Mouse (Mus musculus) lung, postnatal 4 days (tissue): Measurements from ENCODE around the gene Plekhg6.

Experiments used
- DNase-seq, 2 experiments: peaks; one replicate each; pipeline ENCODE4 v3.0.0; 2021

Gene Plekhg6

GRCm38 (mm10) chr6:125385066-125385974, 4.7 kb upstream of the Plekhg6 start:
- peak in 1 of 2 experiments; percentile 49 for DNase-seq

GRCm38 (mm10) chr6:125382024-125382423, 1.4 kb upstream of the Plekhg6 start:
- no peak for DNase-seq

- DNase-seq, result no peak
Measured at GRCm38 (mm10) chr6:125379781-125380180, 812 bp downstream of the Plekhg6 start.

- no peak for DNase-seq
Measured at GRCm38 (mm10) chr6:125378621-125379020, 2.0 kb downstream of the Plekhg6 start.

GRCm38 (mm10) chr6:125377582-125378451, 2.8 kb downstream of the Plekhg6 start:
- DNase-seq, result peak; percentile 84

GRCm38 (mm10) chr6:125377042-125377441, 3.6 kb downstream of the Plekhg6 start:
- peak in 1 of 2 experiments; percentile 27 for DNase-seq

- peak in 1 of 2 experiments; percentile 42 for DNase-seq
Measured at GRCm38 (mm10) chr6:125367758-125368371, 12.7 kb downstream of the Plekhg6 start.

GRCm38 (mm10) chr6:125366133-125366532, 14.5 kb downstream of the Plekhg6 start:
- DNase-seq, result no peak

GRCm38 (mm10) chr6:125365522-125365921, 15.1 kb downstream of the Plekhg6 start:
- DNase-seq, result no peak

GRCm38 (mm10) chr6:125364448-125364847, 16.1 kb downstream of the Plekhg6 start:
- peak in 1 of 2 experiments; percentile 57 for DNase-seq

- peak in 1 of 2 experiments; percentile 26 for DNase-seq
Measured at GRCm38 (mm10) chr6:125363451-125364242, 16.9 kb downstream of the Plekhg6 start.

- no peak for DNase-seq
Measured at GRCm38 (mm10) chr6:125363021-125363420, 17.6 kb downstream of the Plekhg6 start.

- peak; percentile 69 to 77 for DNase-seq
Measured at GRCm38 (mm10) chr6:125361467-125362291, 18.9 kb downstream of the Plekhg6 start.

GRCm38 (mm10) chr6:125360846-125361245, 19.7 kb downstream of the Plekhg6 start:
- DNase-seq, result no peak

- DNase-seq, result no peak
Measured at GRCm38 (mm10) chr6:125359999-125360398, 20.6 kb downstream of the Plekhg6 start.

GRCm38 (mm10) chr6:125357334-125357733, 23.3 kb downstream of the Plekhg6 start:
- no peak for DNase-seq

- DNase-seq, result peak in 1 of 2 experiments; percentile 63
Measured at GRCm38 (mm10) chr6:125356264-125356663, 24.3 kb downstream of the Plekhg6 start.

- DNase-seq, result peak in 1 of 2 experiments; percentile 60
Measured at GRCm38 (mm10) chr6:125355197-125355741, 25.3 kb downstream of the Plekhg6 start.

GRCm38 (mm10) chr6:125354352-125355151, 26.0 kb downstream of the Plekhg6 start:
- peak; percentile 66 to 74 for DNase-seq

GRCm38 (mm10) chr6:125353655-125354054, 26.9 kb downstream of the Plekhg6 start:
- DNase-seq, result no peak
